Mouse (Mus musculus) lung, embryonic 14.5 days (tissue): ENCODE data around the gene Plcl1. TPM values are rescaled to one million over a fixed set of nuclear protein-coding genes. Genes with fewer than 3 reads are reported as not detected.
"Not testable (repeated sequence)": the region's sequence is repeated elsewhere in the genome, so short reads cannot be mapped to it uniquely, and the experiment has no call there.

Source experiments
- ATAC-seq: fragments of 200-750 bp; cut with Nextera tagmentation; 2 replicates; pipeline ENCODE4 v1.8.0; 2017; ENCODE audit warnings: mild to moderate bottlenecking, moderate TSS enrichment, moderate library complexity; ENCODE audit not compliant: insufficient read depth
- DNase-seq: peaks from one replicate; pipeline ENCODE4 v3.0.0-alpha.2; 2015
- H3K27ac ChIP-seq: fragments of 300-500 bp; sonication (generic); 2 replicates; pipeline ENCODE4 v1.5.1; 2014; ENCODE audit warnings: low read depth, mild to moderate bottlenecking, moderate library complexity
- H3K27me3 ChIP-seq: fragments of 300-500 bp; sonication (generic); 2 replicates; pipeline ENCODE4 v1.6.1; 2014; ENCODE audit warnings: low read length, control low read depth; ENCODE audit not compliant: insufficient read depth
- H3K36me3 ChIP-seq: fragments of 300-500 bp; sonication (generic); 2 replicates; pipeline ENCODE4 v1.6.1; 2014; ENCODE audit warnings: control low read depth; ENCODE audit not compliant: insufficient read depth
- H3K4me1 ChIP-seq: fragments of 300-500 bp; sonication (generic); 2 replicates; pipeline ENCODE4 v1.6.1; 2014; ENCODE audit warnings: antibody characterized with exemption, control low read depth; ENCODE audit not compliant: insufficient read depth
- H3K4me2 ChIP-seq: fragments of 300-500 bp; sonication (generic); 2 replicates; pipeline ENCODE4 v1.6.1; 2014; ENCODE audit warnings: mild to moderate bottlenecking
- H3K4me3 ChIP-seq: fragments of 300-500 bp; sonication (generic); 2 replicates; pipeline ENCODE4 v1.5.1; 2014; ENCODE audit warnings: low read depth, low read length
- H3K9ac ChIP-seq: fragments of 300-500 bp; sonication (generic); 2 replicates; pipeline ENCODE4 v1.6.1; 2014
- H3K9me3 ChIP-seq: fragments of 300-500 bp; sonication (generic); 2 replicates; pipeline ENCODE4 v1.6.1; 2016; ENCODE audit warnings: low read depth, low read length, control low read depth
- CTCF ChIP-seq: IDR thresholded peaks from 2 replicates; pipeline ENCODE4 v1.5.1; 2016; ENCODE audit warnings: antibody characterized with exemption, low read depth
- WGBS: fragments of 180-500 bp; shearing (Covaris S2); extraction: QIAGEN DNeasy Blood & Tissue Kit; methylation state at CpG from one replicate; pipeline ENCODE4 v1.1.7; 2014; 5-methylcytosine and 5-hydroxymethylcytosine counted together
- polyA plus RNA-seq: library from polyadenylated mRNA; unstranded; fragments of >200 nt; fragmentation: Nextera tagmentation; extraction: Ambion mirVana; gene quantifications from 2 replicates; pipeline ENCODE4 v1.2.1, GENCODE M21; 2014

Gene Plcl1
- polyA plus RNA-seq, 1 experiment from 2014 or later: 1.9 TPM

GRCm38 (mm10) chr1:55449779-55450178, 44.1 kb downstream of the Plcl1 start:
- no peaks in the 10 kb centered on the region for H3K36me3 ChIP-seq
- no peaks in the 10 kb centered on the region for H3K9me3 ChIP-seq
- H3K9ac ChIP-seq: no peak overlapping the region
- H3K27me3 ChIP-seq: no peaks in the 10 kb centered on the region
- H3K4me3 ChIP-seq: no peak overlapping the region
- no peaks in the 10 kb centered on the region for H3K4me1 ChIP-seq
- DNase-seq (no peak), ATAC-seq (no peak)
- 84% methylated on average over 3 of the region's 3 CpGs for whole genome bisulfite sequencing
- H3K4me2 ChIP-seq: no peak overlapping the region
- H3K27ac ChIP-seq: no peak overlapping the region
- no peak for TF ChIP-seq CTCF

DNA sequence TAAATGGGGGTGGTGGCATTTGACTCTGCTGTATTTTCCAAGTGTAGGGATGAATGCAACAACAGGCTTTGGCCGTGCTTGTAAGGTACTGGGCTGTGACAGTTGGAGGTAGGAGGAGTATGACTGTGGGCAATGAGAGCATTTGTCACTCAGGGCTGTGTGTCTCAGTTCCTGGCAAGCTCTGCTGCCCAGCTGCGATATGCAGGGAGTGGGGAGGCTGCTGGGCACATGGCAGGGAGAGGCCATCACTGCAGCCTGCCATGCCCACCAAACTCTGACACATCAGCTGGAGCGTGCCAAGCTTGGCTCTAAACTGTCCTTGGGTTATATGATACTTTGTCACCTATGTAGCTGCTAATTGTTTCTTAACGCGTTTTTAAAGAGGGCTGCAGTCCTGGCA, 48.4 kb downstream of the Plcl1 start:
- TF ChIP-seq CTCF: no peak
- ATAC-seq: no peak

GRCm38 (mm10) chr1:55462301-55462700, 56.6 kb downstream of the Plcl1 start:
- H3K27me3 ChIP-seq: no peaks in the 10 kb centered on the region
- H3K36me3 ChIP-seq: no peaks in the 10 kb centered on the region
- H3K9me3 ChIP-seq: no peaks in the 10 kb centered on the region
- H3K4me2 ChIP-seq: no peak overlapping the region
- no peak overlapping the region for H3K27ac ChIP-seq
- no peak overlapping the region for H3K4me3 ChIP-seq
- DNase-seq (no peak), ATAC-seq (no peak)
- peaks cover 3% of the 10 kb centered on the region; the same call in 1 of the 2 replicates for H3K4me1 ChIP-seq
- TF ChIP-seq CTCF: no peak
- no peak overlapping the region for H3K9ac ChIP-seq
- 62% methylated on average over 5 of the region's 5 CpGs for WGBS

More for the DNA sequence above, 48.4 kb downstream of the Plcl1 start:
- H3K36me3 ChIP-seq: no peaks in the 10 kb centered on the region
- H3K27me3 ChIP-seq: no peaks in the 10 kb centered on the region
- DNase-seq: no peak
- H3K9ac ChIP-seq: no peak overlapping the region
- H3K9me3 ChIP-seq: no peaks in the 10 kb centered on the region
- no peak overlapping the region for H3K4me2 ChIP-seq
- no peaks in the 10 kb centered on the region for H3K4me1 ChIP-seq
- 61% methylated on average over 5 of the region's 5 CpGs for WGBS
- no peak overlapping the region for H3K4me3 ChIP-seq
- no peak overlapping the region for H3K27ac ChIP-seq

GRCm38 (mm10) chr1:55473756-55474155, 68.0 kb downstream of the Plcl1 start:
- Histone ChIP-seq H3K4me3 (no peak overlapping the region), H3K9me3 (no peaks in the 10 kb centered on the region), H3K36me3 (no peaks in the 10 kb centered on the region), H3K9ac (no peak overlapping the region), H3K4me1 (no peaks in the 10 kb centered on the region), H3K27me3 (no peaks in the 10 kb centered on the region), H3K27ac (no peak overlapping the region), H3K4me2 (no peak overlapping the region)
- DNase-seq: no peak
- WGBS: 82% methylated on average over 9 of the region's 9 CpGs
- TF ChIP-seq CTCF: 0 out of 2 replicates have a peak, but pooled peaks have one; percentile 10
- no peak for ATAC-seq

DNA sequence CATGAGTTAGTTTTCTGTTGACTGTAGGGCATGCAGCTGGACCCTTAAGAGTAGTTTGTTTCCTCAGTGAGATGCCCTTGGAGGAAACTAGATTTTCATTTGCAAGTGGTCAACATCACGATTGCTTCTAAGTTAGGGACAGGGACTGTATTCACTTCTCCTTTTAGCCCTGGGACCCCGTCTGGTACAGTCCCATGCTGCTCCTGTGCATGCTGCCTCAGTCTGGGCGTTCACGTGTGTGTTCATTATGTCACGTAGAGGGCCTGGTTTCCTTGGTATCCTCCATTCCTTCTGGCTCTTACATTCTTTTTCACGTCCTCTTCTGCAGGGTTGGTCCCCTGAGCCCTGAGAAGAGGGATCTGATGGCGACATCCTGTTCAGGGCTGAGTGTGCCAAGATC, 69.3 kb downstream of the Plcl1 start:
- no peak overlapping the region for H3K4me2 ChIP-seq
- H3K4me1 ChIP-seq: no peaks in the 10 kb centered on the region
- DNase-seq: no peak
- H3K9ac ChIP-seq: no peak overlapping the region
- H3K27ac ChIP-seq: no peak overlapping the region
- no peak overlapping the region for H3K4me3 ChIP-seq
- no peaks in the 10 kb centered on the region for H3K9me3 ChIP-seq
- WGBS: 82% methylated on average over 7 of the region's 7 CpGs
- no peaks in the 10 kb centered on the region for H3K27me3 ChIP-seq
- no peak for TF ChIP-seq CTCF
- no peaks in the 10 kb centered on the region for H3K36me3 ChIP-seq
- no peak for ATAC-seq

DNA sequence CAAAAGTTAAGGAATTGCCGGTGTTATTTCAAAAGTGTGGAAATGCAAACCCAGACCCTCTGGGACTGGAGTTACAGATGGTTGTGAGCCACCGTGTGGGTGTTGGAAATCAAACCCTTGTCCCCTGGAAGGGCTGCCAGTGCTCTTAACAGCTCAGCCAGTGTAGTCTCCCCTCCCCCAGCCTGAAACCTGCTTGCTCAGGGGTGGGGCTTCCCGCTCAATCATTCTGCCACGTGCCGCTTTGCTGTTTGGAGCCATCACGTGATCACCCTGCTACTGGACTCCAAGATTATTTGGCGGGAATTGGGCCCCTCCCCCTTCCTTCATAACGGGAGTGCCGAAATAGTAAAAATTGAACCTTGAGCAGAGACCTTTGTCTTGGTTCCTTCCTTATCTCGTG, 81.7 kb downstream of the Plcl1 start:
- not testable (repeated sequence) for H3K4me3 ChIP-seq

DNA sequence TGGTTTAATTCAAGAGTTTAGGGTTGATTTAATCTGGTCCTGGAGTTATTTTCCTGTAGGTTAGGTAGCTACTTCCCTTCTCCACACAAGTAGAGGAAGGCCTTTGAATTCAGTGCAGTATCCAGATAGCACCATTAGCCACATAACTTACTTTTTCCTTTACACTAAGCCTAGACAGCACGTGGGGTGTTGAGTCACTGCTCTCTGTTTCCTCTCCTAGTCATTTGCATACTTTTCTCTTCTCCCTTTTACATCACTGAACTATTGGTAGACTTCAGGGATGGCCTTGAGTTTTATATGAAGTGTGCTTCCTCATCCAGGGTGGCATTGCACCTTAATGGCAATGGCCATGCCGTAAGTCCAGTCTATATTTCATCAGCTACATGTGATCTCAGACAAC, 82.5 kb downstream of the Plcl1 start:
- Histone ChIP-seq H3K4me1 (no peaks in the 10 kb centered on the region), H3K27me3 (no peaks in the 10 kb centered on the region), H3K9me3 (no peaks in the 10 kb centered on the region), H3K27ac (no peak overlapping the region), H3K4me3 (no peak overlapping the region), H3K9ac (no peak overlapping the region), H3K36me3 (no peaks in the 10 kb centered on the region), H3K4me2 (no peak overlapping the region)
- no peak for DNase-seq
- no peak for TF ChIP-seq CTCF
- 90% methylated on average over 2 of the region's 2 CpGs for WGBS
- no peak for ATAC-seq

More for the DNA sequence above, 81.7 kb downstream of the Plcl1 start:
- DNase-seq, H3K27me3 ChIP-seq, H3K27ac ChIP-seq, H3K9me3 ChIP-seq, ATAC-seq, H3K4me1 ChIP-seq, H3K36me3 ChIP-seq, H3K4me2 ChIP-seq, H3K9ac ChIP-seq: not testable (repeated sequence)
- 73% methylated on average over 10 of the region's 10 CpGs for WGBS

GRCm38 (mm10) chr1:55489355-55489754, 83.6 kb downstream of the Plcl1 start:
- H3K27ac ChIP-seq: no peak overlapping the region
- ATAC-seq (no peak), DNase-seq (no peak)
- H3K36me3 ChIP-seq: no peaks in the 10 kb centered on the region
- WGBS: 54% methylated on average over 6 of the region's 6 CpGs
- no peak overlapping the region for H3K4me3 ChIP-seq
- no peak overlapping the region for H3K4me2 ChIP-seq
- H3K9me3 ChIP-seq: no peaks in the 10 kb centered on the region
- TF ChIP-seq CTCF: no peak
- H3K27me3 ChIP-seq: no peaks in the 10 kb centered on the region
- H3K4me1 ChIP-seq: no peaks in the 10 kb centered on the region
- H3K9ac ChIP-seq: no peak overlapping the region
